Mouse (Mus musculus): ENCODE results near the gene Dnajc25. TPM values are rescaled to one million over a fixed set of nuclear protein-coding genes. Genes with fewer than 3 reads are reported as not detected.

Gene Dnajc25
- polyA plus RNA-seq, 1 experiment from 2014 or later, result 7.5 TPM

DNA sequence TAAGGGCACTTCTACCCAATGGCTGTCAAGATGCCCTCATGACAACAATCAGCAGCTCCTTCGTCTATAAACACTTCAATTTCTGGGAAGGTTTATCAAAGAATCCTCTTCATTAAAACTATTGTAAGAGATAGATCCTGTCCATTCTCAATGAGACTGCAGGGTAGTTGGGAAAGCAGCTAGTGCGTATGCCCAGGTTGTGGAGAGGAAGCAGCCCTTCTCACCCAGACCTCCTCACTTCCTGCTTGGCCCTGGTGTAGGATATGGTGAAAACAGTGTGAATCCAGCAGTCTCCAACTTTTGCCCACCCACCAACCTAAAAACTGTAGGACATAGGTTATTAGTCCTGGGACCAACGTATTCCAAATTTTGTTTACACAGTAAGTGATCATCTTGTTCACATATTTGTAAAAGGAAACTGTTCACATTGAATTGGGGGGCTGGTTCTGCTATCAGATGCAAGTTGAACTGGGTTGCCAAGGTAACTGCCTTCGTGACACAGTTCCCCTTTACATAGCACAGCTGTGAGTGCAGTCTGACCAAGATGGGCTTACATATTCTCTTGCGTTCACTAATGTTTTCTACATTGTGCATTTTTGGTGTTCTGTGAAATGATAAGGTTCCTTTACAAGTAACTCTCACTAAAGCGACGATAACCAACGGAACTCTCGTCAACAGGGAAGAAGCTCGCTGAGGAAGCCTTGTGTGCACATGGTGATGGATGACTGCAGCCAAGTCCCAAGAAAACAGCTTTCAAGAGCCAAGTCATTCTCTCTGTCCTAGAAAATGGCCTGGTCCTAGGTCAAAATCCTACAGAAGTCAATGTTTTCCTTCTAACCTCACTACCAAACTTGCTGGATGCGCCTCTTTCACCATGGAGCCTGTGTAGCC lies 45.8 kb downstream of the Dnajc25 start:
- H3K27ac ChIP-seq, result no peak overlapping the region
- H3K9ac ChIP-seq, result no peak overlapping the region
- WGBS, result 87% methylated on average over 11 of the region's 11 CpGs
- no peaks in the 10 kb centered on the region for H3K27me3 ChIP-seq
- no peaks in the 10 kb centered on the region for H3K9me3 ChIP-seq (replicated peaks)
- H3K4me3 ChIP-seq, result no peak overlapping the region
- ATAC-seq (ENCODE audit: low FRiP score), result no peak
- peaks cover 4% of the 10 kb centered on the region; the same call in 1 of the 2 replicates for H3K4me1 ChIP-seq
- no peak overlapping the region for H3K4me2 ChIP-seq (replicated peaks)
- peaks cover 10% of the 10 kb centered on the region for H3K36me3 ChIP-seq

DNA sequence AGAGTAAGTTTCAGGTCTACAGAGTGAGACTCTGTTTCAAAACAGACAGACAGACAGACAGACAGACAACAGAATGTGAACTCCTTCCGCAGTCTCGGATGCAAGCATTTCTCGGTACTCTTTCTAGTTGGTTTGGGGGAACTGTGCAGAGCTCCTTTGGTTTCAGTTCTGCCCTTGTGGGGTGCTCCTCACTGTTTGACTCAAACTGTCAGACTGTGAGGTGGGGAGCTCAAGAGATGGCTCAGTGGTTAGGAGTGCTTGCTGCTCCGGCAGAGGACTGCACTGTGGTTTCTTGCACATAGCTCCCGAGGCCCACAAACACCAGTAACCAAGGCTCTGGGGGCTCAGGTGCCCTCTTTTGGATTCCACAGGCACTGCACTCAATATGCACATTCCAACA lies 48.2 kb downstream of the Dnajc25 start:
- Histone ChIP-seq H3K27me3 (no peaks in the 10 kb centered on the region), H3K9ac (no peak overlapping the region), H3K4me3 (no peak overlapping the region), H3K36me3 (peaks cover 10% of the 10 kb centered on the region), H3K9me3 (replicated peaks) (no peaks in the 10 kb centered on the region), H3K27ac (no peak overlapping the region), H3K4me1 (peaks cover 8% of the 10 kb centered on the region), H3K4me2 (replicated peaks) (no peak overlapping the region)
- no peak for ATAC-seq (ENCODE audit: low FRiP score)
- WGBS, result 98% methylated on average over 5 of the region's 5 CpGs

DNA sequence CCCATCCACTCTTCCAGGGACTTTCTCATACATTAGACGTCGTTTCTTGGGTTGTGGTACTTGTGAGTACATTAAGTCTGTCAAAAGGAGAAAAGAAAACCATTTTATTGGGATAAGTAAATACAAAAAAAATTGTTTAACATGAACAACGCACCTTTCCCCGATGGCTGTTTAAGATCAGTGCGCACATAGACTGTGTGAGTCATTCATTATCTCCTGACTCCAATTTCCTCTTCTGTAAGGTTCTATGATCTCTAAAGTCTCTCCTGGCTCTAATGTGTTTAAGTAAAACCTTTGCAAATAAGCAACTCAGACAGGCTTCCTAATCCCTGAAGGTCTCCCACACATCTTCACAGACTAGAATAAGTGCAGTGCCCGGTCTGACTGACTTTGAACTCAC lies 49.0 kb downstream of the Dnajc25 start:
- 93% methylated on average over 6 of the region's 6 CpGs for WGBS
- ATAC-seq (ENCODE audit: low FRiP score), result no peak

DNA sequence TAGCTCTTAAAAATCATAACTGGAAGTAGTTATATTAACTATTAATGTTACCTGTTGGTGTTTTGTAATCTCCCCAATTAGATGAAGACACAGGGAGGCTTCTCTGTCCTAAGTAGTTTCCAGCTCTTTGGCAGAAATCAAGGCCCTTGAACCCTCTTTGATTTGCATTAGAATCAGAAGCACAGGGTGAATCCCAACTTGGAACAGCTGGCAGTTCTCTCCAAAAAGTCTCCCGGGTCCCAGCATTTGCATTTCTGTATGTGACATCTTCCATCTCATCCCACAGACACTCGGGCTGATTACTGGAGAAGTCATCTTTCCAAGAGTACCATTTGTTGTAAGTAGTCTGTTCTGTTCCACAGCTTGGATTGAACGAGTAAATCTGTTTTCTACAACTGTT lies 52.4 kb downstream of the Dnajc25 start:
- no peak overlapping the region for H3K9ac ChIP-seq
- H3K4me3 ChIP-seq, result no peak overlapping the region
- no peak overlapping the region for H3K27ac ChIP-seq
- no peaks in the 10 kb centered on the region for H3K27me3 ChIP-seq
- no peak for ATAC-seq (ENCODE audit: low FRiP score)
- H3K36me3 ChIP-seq, result 0 out of 2 replicates have a peak, but pooled peaks cover 3% of the 10 kb centered on the region
- H3K4me2 ChIP-seq (replicated peaks), result no peak overlapping the region
- H3K9me3 ChIP-seq (replicated peaks), result no peaks in the 10 kb centered on the region
- WGBS, result 20% methylated on average over 3 of the region's 3 CpGs
- peaks cover 8% of the 10 kb centered on the region for H3K4me1 ChIP-seq

More for the DNA sequence above, 49.0 kb downstream of the Dnajc25 start:
- Histone ChIP-seq H3K4me2 (replicated peaks) (no peak overlapping the region), H3K27ac (no peak overlapping the region), H3K27me3 (no peaks in the 10 kb centered on the region), H3K9me3 (replicated peaks) (no peaks in the 10 kb centered on the region), H3K9ac (no peak overlapping the region), H3K4me1 (peaks cover 8% of the 10 kb centered on the region), H3K36me3 (peaks cover 10% of the 10 kb centered on the region), H3K4me3 (no peak overlapping the region)

DNA sequence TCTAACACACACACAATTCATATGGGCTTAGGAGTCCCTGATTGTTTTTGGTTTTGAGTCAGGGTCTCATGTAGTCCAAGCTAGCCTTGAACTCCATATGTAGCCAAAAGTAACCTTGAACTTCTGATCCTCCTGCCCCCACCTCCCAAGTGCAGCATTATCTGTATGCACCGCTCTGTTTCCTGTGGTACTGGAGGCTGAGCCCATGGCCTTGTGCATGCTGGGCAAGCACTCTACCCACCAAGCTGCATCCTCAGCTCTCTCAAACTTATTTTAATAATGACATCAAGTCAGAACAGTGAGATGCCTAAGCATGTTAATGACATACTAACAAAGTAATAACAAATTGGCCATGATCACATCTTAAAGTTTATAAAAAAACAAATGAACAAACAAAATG lies 56.2 kb downstream of the Dnajc25 start:
- H3K4me1 ChIP-seq, result peaks cover 8% of the 10 kb centered on the region
- H3K4me2 ChIP-seq (replicated peaks), result no peak overlapping the region
- H3K9ac ChIP-seq, result no peak overlapping the region
- no peaks in the 10 kb centered on the region for H3K27me3 ChIP-seq
- no peak for ATAC-seq (ENCODE audit: low FRiP score)
- no peak overlapping the region for H3K27ac ChIP-seq
- 97% methylated on average over 1 of the region's 1 CpGs for WGBS
- no peaks in the 10 kb centered on the region for H3K9me3 ChIP-seq (replicated peaks)
- H3K36me3 ChIP-seq, result no peaks in the 10 kb centered on the region
- no peak overlapping the region for H3K4me3 ChIP-seq

DNA sequence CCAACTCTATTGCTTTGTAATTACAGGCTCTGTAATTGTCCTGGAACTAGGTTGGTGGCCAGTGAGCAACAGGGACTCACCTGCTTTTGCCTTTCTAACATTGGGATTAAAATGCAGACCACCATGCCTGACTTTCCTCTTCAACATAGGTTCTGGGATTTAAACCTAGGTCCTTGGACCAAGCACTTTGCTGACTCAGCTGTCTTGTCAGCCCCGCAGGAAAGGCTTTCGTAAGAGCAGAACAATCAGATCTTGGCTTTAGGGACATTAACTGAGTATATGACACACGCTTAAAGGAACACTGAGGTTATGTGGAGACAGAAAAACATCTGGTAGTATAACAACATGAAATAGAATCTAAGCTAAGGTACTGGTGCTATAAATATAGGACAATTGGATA lies 63.1 kb downstream of the Dnajc25 start:
- no peak for ATAC-seq (ENCODE audit: low FRiP score)
- Histone ChIP-seq H3K4me1 (no peaks in the 10 kb centered on the region), H3K27ac (no peak overlapping the region), H3K4me2 (replicated peaks) (no peak overlapping the region), H3K4me3 (no peak overlapping the region), H3K9me3 (replicated peaks) (no peaks in the 10 kb centered on the region), H3K36me3 (no peaks in the 10 kb centered on the region), H3K27me3 (no peaks in the 10 kb centered on the region), H3K9ac (no peak overlapping the region)
- 84% methylated on average over 3 of the region's 3 CpGs for WGBS

DNA sequence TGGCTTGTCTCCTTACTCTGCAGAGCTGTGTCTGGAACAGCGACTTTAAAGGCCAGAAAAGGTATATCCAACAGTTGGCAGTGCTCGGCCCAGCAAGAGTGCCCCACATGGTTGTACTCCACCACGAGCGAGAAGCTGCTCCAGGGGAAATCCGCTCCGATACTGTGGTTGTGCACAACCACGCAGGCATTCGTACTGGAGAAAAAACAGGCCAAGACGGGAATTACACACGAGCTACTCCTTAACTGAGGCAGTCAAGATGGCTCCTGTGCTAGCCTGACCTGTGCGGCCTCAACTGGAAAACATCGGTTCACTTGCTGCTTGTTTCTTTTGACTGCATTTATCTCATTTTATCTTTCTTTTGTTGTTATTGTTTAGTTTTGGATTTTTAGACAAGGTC lies 67.7 kb downstream of the Dnajc25 start:
- no peak overlapping the region for H3K27ac ChIP-seq
- no peak overlapping the region for H3K9ac ChIP-seq
- no peaks in the 10 kb centered on the region for H3K27me3 ChIP-seq
- H3K4me2 ChIP-seq (replicated peaks), result no peak overlapping the region
- H3K36me3 ChIP-seq, result no peaks in the 10 kb centered on the region
- no peak overlapping the region for H3K4me3 ChIP-seq
- no peaks in the 10 kb centered on the region for H3K9me3 ChIP-seq (replicated peaks)
- WGBS, result 74% methylated on average over 12 of the region's 12 CpGs
- no peak for ATAC-seq (ENCODE audit: low FRiP score)
- H3K4me1 ChIP-seq, result no peaks in the 10 kb centered on the region

DNA sequence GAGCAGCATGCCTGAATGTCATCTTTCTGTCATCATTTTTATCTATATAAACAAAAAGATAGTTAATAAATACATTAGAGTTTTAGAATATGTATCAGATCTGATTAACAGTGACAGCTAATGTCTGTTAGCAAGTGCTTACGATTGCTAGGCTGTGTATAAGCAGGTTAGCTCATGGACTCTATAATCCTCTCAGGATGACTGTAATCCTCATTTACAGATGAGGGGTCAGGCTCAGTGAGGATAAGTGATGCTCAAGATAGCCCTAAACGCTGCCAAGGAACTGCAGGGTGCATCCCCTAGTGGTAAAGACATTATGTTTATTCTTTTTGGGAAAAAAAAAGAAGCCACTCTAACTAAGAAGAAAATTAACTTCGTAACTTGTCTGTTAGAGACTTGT lies 74.4 kb downstream of the Dnajc25 start:
- no peak overlapping the region for H3K27ac ChIP-seq
- H3K9me3 ChIP-seq (replicated peaks), result no peaks in the 10 kb centered on the region
- no peak for ATAC-seq (ENCODE audit: low FRiP score)
- no peaks in the 10 kb centered on the region for H3K36me3 ChIP-seq
- no peak overlapping the region for H3K4me3 ChIP-seq
- H3K9ac ChIP-seq, result no peak overlapping the region
- WGBS, result 52% methylated on average over 3 of the region's 3 CpGs
- H3K4me2 ChIP-seq (replicated peaks), result no peak overlapping the region
- no peaks in the 10 kb centered on the region for H3K4me1 ChIP-seq
- H3K27me3 ChIP-seq, result no peaks in the 10 kb centered on the region

Other genes starting within 250 kb of the Dnajc25 start
- gene Olfr267, start 207.3 kb upstream of the Dnajc25 start, polyA plus RNA-seq (2016; fragmentation: Nextera tagmentation; extraction: Ambion mirVana), result 0.14 TPM in 1 of 2 replicates, not detected in the other
- gene Ecpas, start 82.3 kb upstream of the Dnajc25 start, polyA plus RNA-seq (2016; fragmentation: Nextera tagmentation; extraction: Ambion mirVana), result 43.7 and 45.5 TPM in 2 replicates
- 1.1 TPM in 2 replicates for gene Zkscan16, start 51.4 kb upstream of the Dnajc25 start, polyA plus RNA-seq (2016; fragmentation: Nextera tagmentation; extraction: Ambion mirVana)
- 15.0 and 15.5 TPM in 2 replicates for gene Ptgr1, start 7.9 kb upstream of the Dnajc25 start, polyA plus RNA-seq (2016; fragmentation: Nextera tagmentation; extraction: Ambion mirVana)
- gene Gm20503, start 8.1 kb downstream of the Dnajc25 start, polyA plus RNA-seq (2016; fragmentation: Nextera tagmentation; extraction: Ambion mirVana), result 11.7 and 14.6 TPM in 2 replicates
- gene Gng10, start 40.0 kb downstream of the Dnajc25 start, polyA plus RNA-seq (2016; fragmentation: Nextera tagmentation; extraction: Ambion mirVana), result 107 and 125 TPM in 2 replicates
- not detected in 2 replicates for gene AI481877, start 143.9 kb downstream of the Dnajc25 start, polyA plus RNA-seq (2016; fragmentation: Nextera tagmentation; extraction: Ambion mirVana)
- gene Ugcg, start 194.2 kb downstream of the Dnajc25 start, polyA plus RNA-seq (2016; fragmentation: Nextera tagmentation; extraction: Ambion mirVana), result 17.5 and 17.9 TPM in 2 replicates